8 mouse cellular contexts compared by ENCODE assay signal in genomic region chr12:108758273-108758672, GRCm38 (mm10). TPM values are rescaled to one million over a fixed set of nuclear protein-coding genes. Genes with fewer than 3 reads are reported as not detected.
DNase-seq lines count a peak whose midpoint lies in the region; ATAC-seq lines count a peak whose summit lies in the region.

No protein-coding gene starts in this region.

- H3K9me3 ChIP-seq in erythroblast, embryonic 14.5 days (ENCODE audit: control insufficient read depth, low read length) = no peaks in the 10 kb centered on the region
- no peaks in the 10 kb centered on the region for H3K9me3 ChIP-seq in lung, embryonic 16.5 days (ENCODE audit: control insufficient read depth, low read length)
- H3K9me3 ChIP-seq in limb, embryonic 12.5 days = no peaks in the 10 kb centered on the region
- H3K9me3 ChIP-seq in stomach, embryonic 14.5 days (ENCODE audit: control insufficient read depth, low read depth, low read length) = no peaks in the 10 kb centered on the region

- 67% methylated on average over 8 of the region's 8 CpGs for WGBS in lung, embryonic 16.5 days
- 81% methylated on average over 8 of the region's 8 CpGs for WGBS in limb, embryonic 12.5 days
- 76% methylated on average over 8 of the region's 8 CpGs for WGBS in stomach, embryonic 14.5 days

- H3K4me2 ChIP-seq in lung, embryonic 16.5 days (ENCODE audit: low read depth, low read length) = peak overlapping the region; percentile 88
- peak overlapping the region; percentile 77 for H3K4me2 ChIP-seq in limb, embryonic 12.5 days
- H3K4me2 ChIP-seq in stomach, embryonic 14.5 days (replicated peaks; ENCODE audit: low read depth, low read length) = 0 out of 2 replicates have a peak overlapping the region, but pooled peaks have one; percentile 12

- ATAC-seq in erythroblast, adult 5-6 weeks (replicated peaks; ENCODE audit: low FRiP score, poor library complexity, severe bottlenecking) = no peak
- ATAC-seq in lung, embryonic 16.5 days (ENCODE audit: low read depth) = no peak
- ATAC-seq in limb, embryonic 12.5 days (ENCODE audit: insufficient number of reproducible peaks, insufficient read depth, low FRiP score, low TSS enrichment, low read depth) = no peak
- ATAC-seq in stomach, embryonic 14.5 days (ENCODE audit: insufficient number of reproducible peaks, insufficient read depth, low FRiP score, low read depth) = no peak; the same call in 1 of the 2 replicates

- no peak for DNase-seq in lung, postnatal 25 days (ENCODE audit: low spot score)
- no peak for DNase-seq in left cerebral cortex, adult 9 months (ENCODE audit: low spot score in 2 of 2)
- DNase-seq in adrenal gland, adult (ENCODE audit: inconsistent age in 2 of 2, low spot score in 1 of 2) = no peak

- H3K36me3 ChIP-seq in erythroblast, embryonic 14.5 days (ENCODE audit: control insufficient read depth) = no peaks in the 10 kb centered on the region
- H3K36me3 ChIP-seq in lung, embryonic 16.5 days (ENCODE audit: control insufficient read depth, insufficient read depth, low read length) = no peaks in the 10 kb centered on the region
- H3K36me3 ChIP-seq in limb, embryonic 12.5 days = no peaks in the 10 kb centered on the region
- no peaks in the 10 kb centered on the region for H3K36me3 ChIP-seq in stomach, embryonic 14.5 days (ENCODE audit: control insufficient read depth, insufficient read depth, low read length)

- H3K27ac ChIP-seq in lung, embryonic 16.5 days (ENCODE audit: low read length) = no peak overlapping the region
- 0 out of 2 replicates have a peak overlapping the region, but pooled peaks have one; percentile 45 for H3K27ac ChIP-seq in limb, embryonic 12.5 days
- no peak overlapping the region for H3K27ac ChIP-seq in stomach, embryonic 14.5 days (ENCODE audit: low read length)

- no peaks in the 10 kb centered on the region for H3K27me3 ChIP-seq in erythroblast, embryonic 14.5 days (ENCODE audit: control insufficient read depth)
- no peaks in the 10 kb centered on the region for H3K27me3 ChIP-seq in lung, embryonic 16.5 days (ENCODE audit: control insufficient read depth, insufficient read depth, low read depth, low read length)
- H3K27me3 ChIP-seq in limb, embryonic 12.5 days = no peaks in the 10 kb centered on the region
- H3K27me3 ChIP-seq in stomach, embryonic 14.5 days (ENCODE audit: control insufficient read depth, insufficient read depth, low read length) = no peaks in the 10 kb centered on the region

- peak overlapping the region; percentile 83 for H3K4me3 ChIP-seq in erythroblast, embryonic 14.5 days (replicated peaks)
- H3K4me3 ChIP-seq in lung, embryonic 16.5 days (ENCODE audit: low read length) = peak overlapping the region; percentile 76
- peak overlapping the region; percentile 63 for H3K4me3 ChIP-seq in limb, embryonic 12.5 days (replicated peaks)
- peak overlapping the region; percentile 64; the same call in 1 of the 2 replicates for H3K4me3 ChIP-seq in stomach, embryonic 14.5 days (ENCODE audit: low read depth, low read length)

- peaks cover 47% of the 10 kb centered on the region for H3K4me1 ChIP-seq in erythroblast, embryonic 14.5 days (ENCODE audit: control insufficient read depth)
- H3K4me1 ChIP-seq in lung, embryonic 16.5 days (replicated peaks; ENCODE audit: control insufficient read depth, insufficient read depth, low read length) = 0 out of 2 replicates have a peak, but pooled peaks cover 7% of the 10 kb centered on the region
- H3K4me1 ChIP-seq in limb, embryonic 12.5 days (replicated peaks) = no peaks in the 10 kb centered on the region
- H3K4me1 ChIP-seq in stomach, embryonic 14.5 days (ENCODE audit: control insufficient read depth, insufficient read depth, low read length) = no peaks in the 10 kb centered on the region

- H3K9ac ChIP-seq in lung, embryonic 16.5 days (ENCODE audit: low read length) = peak overlapping the region; percentile 49; the same call in 1 of the 2 replicates
- no peak overlapping the region for H3K9ac ChIP-seq in limb, embryonic 12.5 days (replicated peaks)
- H3K9ac ChIP-seq in stomach, embryonic 14.5 days (replicated peaks; ENCODE audit: low read depth, low read length) = no peak overlapping the region

RNA-seq across cellular contexts. Expression of gene Yy1, which starts 34.5 kb away (rescaled TPM):
- polyA plus RNA-seq in erythroblast, embryonic 14.5 days (2012) = 3.0 and 3.3 TPM in 2 replicates
- total RNA-seq in erythroblast, adult 5-6 weeks (2015; ENCODE audit: low replicate concordance) = 15.8 and 29.5 TPM in 2 replicates
- total RNA-seq in erythroblast, adult 5-6 weeks (2017; ENCODE audit: low replicate concordance) = 31.0 and 43.9 TPM in 2 replicates
- 14.6 and 14.9 TPM in 2 replicates for polyA plus RNA-seq in lung, embryonic 16.5 days (2015; fragmentation: Nextera tagmentation; extraction: Ambion mirVana)
- 23.8 and 24.0 TPM in 2 replicates for polyA plus RNA-seq in limb, embryonic 12.5 days (2016; fragmentation: Nextera tagmentation; extraction: Ambion mirVana)
- polyA plus RNA-seq in stomach, embryonic 14.5 days (2014; fragmentation: Nextera tagmentation; extraction: Ambion mirVana) = 20.9 and 22.4 TPM in 2 replicates

RNA-seq across cellular contexts. Expression of gene Degs2, which starts 56.2 kb away (rescaled TPM):
- 0.04 TPM in 1 of 2 replicates, not detected in the other for polyA plus RNA-seq in erythroblast, embryonic 14.5 days (2012)
- not detected in 2 replicates for total RNA-seq in erythroblast, adult 5-6 weeks (2015; ENCODE audit: low replicate concordance)
- total RNA-seq in erythroblast, adult 5-6 weeks (2017; ENCODE audit: low replicate concordance) = not detected in 2 replicates
- polyA plus RNA-seq in lung, embryonic 16.5 days (2015; fragmentation: Nextera tagmentation; extraction: Ambion mirVana) = 1.1 and 1.9 TPM in 2 replicates
- polyA plus RNA-seq in limb, embryonic 12.5 days (2016; fragmentation: Nextera tagmentation; extraction: Ambion mirVana) = 1.8 TPM in 2 replicates
- polyA plus RNA-seq in stomach, embryonic 14.5 days (2014; fragmentation: Nextera tagmentation; extraction: Ambion mirVana) = 17.3 and 17.9 TPM in 2 replicates

Comparison
In these comparisons a context has a peak if more than half of its experiments do, and no peak if none do; other contexts are left out.
1. H3K4me2 ChIP-seq: peak in every context shown above with its lines; median percentile 88 in lung, embryonic 16.5 days; 77 in limb, embryonic 12.5 days; 12 in stomach, embryonic 14.5 days.